Mouse (Mus musculus) embryonic facial prominence, embryonic 13.5 days (tissue): ENCODE data around the gene Bsg. TPM values are rescaled to one million over a fixed set of nuclear protein-coding genes. Genes with fewer than 3 reads are reported as not detected.

ENCODE experiments used
- ATAC-seq: fragments of 200-750 bp; cut with Nextera tagmentation; 2 replicates; pipeline ENCODE4 v1.8.0; 2017; ENCODE audit warnings: low read depth; ENCODE audit not compliant: insufficient number of reproducible peaks, insufficient read depth, low FRiP score, low TSS enrichment
- H3K27ac ChIP-seq: fragments of 300-500 bp; sonication (generic); 2 replicates; pipeline ENCODE4 v1.5.1; 2015; ENCODE audit warnings: moderate library complexity, mild to moderate bottlenecking, inconsistent platforms
- H3K27me3 ChIP-seq: fragments of 300-500 bp; sonication (generic); 2 replicates; pipeline ENCODE4 v1.6.1; 2015; ENCODE audit warnings: mild to moderate bottlenecking, inconsistent platforms
- H3K36me3 ChIP-seq: fragments of 300-500 bp; sonication (generic); 2 replicates; pipeline ENCODE4 v1.6.1; 2015; ENCODE audit warnings: mild to moderate bottlenecking, inconsistent platforms
- H3K4me1 ChIP-seq: fragments of 300-500 bp; sonication (generic); 2 replicates; pipeline ENCODE4 v1.6.1; 2015; ENCODE audit warnings: inconsistent platforms
- H3K4me2 ChIP-seq: fragments of 300-500 bp; sonication (generic); 2 replicates; pipeline ENCODE4 v1.6.1; 2015; ENCODE audit warnings: moderate library complexity, mild to moderate bottlenecking, inconsistent platforms
- H3K4me3 ChIP-seq: fragments of 300-500 bp; sonication (generic); 2 replicates; pipeline ENCODE4 v1.5.1; 2015; ENCODE audit warnings: mild to moderate bottlenecking, inconsistent platforms
- H3K9ac ChIP-seq: fragments of 300-500 bp; sonication (generic); 2 replicates; pipeline ENCODE4 v1.6.1; 2015; ENCODE audit warnings: mild to moderate bottlenecking, inconsistent platforms
- H3K9me3 ChIP-seq: fragments of 300-500 bp; sonication (generic); 2 replicates; pipeline ENCODE4 v1.6.1; 2016; ENCODE audit warnings: inconsistent platforms
- WGBS: fragments of 180-500 bp; shearing (Covaris S2); methylation state at CpG from one replicate; pipeline ENCODE4 v1.1.7; 2015; ENCODE audit warnings: mixed read lengths; 5-methylcytosine and 5-hydroxymethylcytosine counted together
- polyA plus RNA-seq: library from polyadenylated mRNA; unstranded; fragments of >200 nt; fragmentation: Nextera tagmentation; extraction: Ambion mirVana; gene quantifications from 2 replicates; pipeline ENCODE4 v1.2.1, GENCODE M21; 2015

The Bsg gene
- polyA plus RNA-seq, 1 experiment from 2014 or later: 703 TPM

- no peak for ATAC-seq
- no peaks in the 10 kb centered on the region for H3K9me3 ChIP-seq
- no peaks in the 10 kb centered on the region for H3K27me3 ChIP-seq
- H3K4me2 ChIP-seq: 0 out of 2 replicates have a peak overlapping the region, but pooled peaks have one; percentile 9
- WGBS: 85% methylated on average over 1 of the region's 1 CpGs
- H3K27ac ChIP-seq: no peak overlapping the region
- H3K36me3 ChIP-seq: peaks cover 58% of the 10 kb centered on the region
- no peak overlapping the region for H3K4me3 ChIP-seq
- H3K4me1 ChIP-seq: peaks cover 29% of the 10 kb centered on the region
- peak overlapping the region; percentile 93; the same call in 1 of the 2 replicates for H3K9ac ChIP-seq
Observed at GRCm38 (mm10) chr10:79707162-79707561, 2.9 kb downstream of the Bsg start.

- H3K9ac ChIP-seq: no peak overlapping the region
- no peak for ATAC-seq
- H3K4me1 ChIP-seq: peaks cover 29% of the 10 kb centered on the region
- H3K27ac ChIP-seq: no peak overlapping the region
- no peaks in the 10 kb centered on the region for H3K27me3 ChIP-seq
- WGBS: 62% methylated on average over 4 of the region's 4 CpGs
- peaks cover 58% of the 10 kb centered on the region for H3K36me3 ChIP-seq
- no peaks in the 10 kb centered on the region for H3K9me3 ChIP-seq
- no peak overlapping the region for H3K4me3 ChIP-seq
- no peak overlapping the region for H3K4me2 ChIP-seq
Observed at GRCm38 (mm10) chr10:79707759-79708158, 3.5 kb downstream of the Bsg start.

GRCm38 (mm10) chr10:79708668-79709067 is 4.4 kb downstream of the Bsg start:
- H3K4me3 ChIP-seq: no peak overlapping the region
- H3K4me1 ChIP-seq: peaks cover 29% of the 10 kb centered on the region
- 0 out of 2 replicates have a peak overlapping the region, but pooled peaks have one; percentile 16 for H3K9ac ChIP-seq
- H3K27ac ChIP-seq: no peak overlapping the region
- peaks cover 4% of the 10 kb centered on the region; the same call in 1 of the 2 replicates for H3K27me3 ChIP-seq
- H3K9me3 ChIP-seq: no peaks in the 10 kb centered on the region
- no peak overlapping the region for H3K4me2 ChIP-seq
- H3K36me3 ChIP-seq: peaks cover 58% of the 10 kb centered on the region
- 86% methylated on average over 21 of the region's 21 CpGs for whole genome bisulfite sequencing
- ATAC-seq: no peak

GRCm38 (mm10) chr10:79709307-79709706 is 5.0 kb downstream of the Bsg start:
- peaks cover 58% of the 10 kb centered on the region for H3K36me3 ChIP-seq
- H3K9ac ChIP-seq: 0 out of 2 replicates have a peak overlapping the region, but pooled peaks have one; percentile 16
- H3K4me3 ChIP-seq: no peak overlapping the region
- WGBS: 78% methylated on average over 7 of the region's 7 CpGs
- H3K4me1 ChIP-seq: peaks cover 29% of the 10 kb centered on the region
- H3K27ac ChIP-seq: no peak overlapping the region
- no peaks in the 10 kb centered on the region for H3K9me3 ChIP-seq
- no peak overlapping the region for H3K4me2 ChIP-seq
- peaks cover 10% of the 10 kb centered on the region for H3K27me3 ChIP-seq
- no peak for ATAC-seq

GRCm38 (mm10) chr10:79712029-79712428 is 7.7 kb downstream of the Bsg start:
- WGBS: 77% methylated on average over 1 of the region's 1 CpGs
- ATAC-seq: peak; percentile 12; the same call in 1 of the 2 replicates
- Histone ChIP-seq H3K9ac (no peak overlapping the region), H3K36me3 (peaks cover 49% of the 10 kb centered on the region), H3K4me1 (peaks cover 16% of the 10 kb centered on the region), H3K4me2 (no peak overlapping the region), H3K27me3 (peaks cover 37% of the 10 kb centered on the region), H3K4me3 (no peak overlapping the region), H3K9me3 (no peaks in the 10 kb centered on the region), H3K27ac (no peak overlapping the region)

GRCm38 (mm10) chr10:79712499-79713126 is 8.3 kb downstream of the Bsg start:
- peaks cover 43% of the 10 kb centered on the region for H3K27me3 ChIP-seq
- no peak overlapping the region for H3K9ac ChIP-seq
- H3K4me1 ChIP-seq: peaks cover 16% of the 10 kb centered on the region
- no peaks in the 10 kb centered on the region for H3K9me3 ChIP-seq
- H3K27ac ChIP-seq: no peak overlapping the region
- ATAC-seq: no peak
- no peak overlapping the region for H3K4me3 ChIP-seq
- H3K4me2 ChIP-seq: no peak overlapping the region
- H3K36me3 ChIP-seq: peaks cover 43% of the 10 kb centered on the region
- WGBS: 16% methylated on average over 4 of the region's 6 CpGs

GRCm38 (mm10) chr10:79713163-79713562 is 8.9 kb downstream of the Bsg start:
- ATAC-seq: no peak
- Histone ChIP-seq H3K9me3 (no peaks in the 10 kb centered on the region), H3K36me3 (peaks cover 39% of the 10 kb centered on the region), H3K4me3 (no peak overlapping the region), H3K4me2 (no peak overlapping the region), H3K27ac (no peak overlapping the region), H3K27me3 (peaks cover 49% of the 10 kb centered on the region), H3K9ac (no peak overlapping the region), H3K4me1 (peaks cover 17% of the 10 kb centered on the region)
- WGBS: 15% methylated on average over 1 of the region's 1 CpGs

- peaks cover 22% of the 10 kb centered on the region for H3K36me3 ChIP-seq
- no peak for ATAC-seq
- no peak overlapping the region for H3K27ac ChIP-seq
- H3K4me3 ChIP-seq: no peak overlapping the region
- H3K27me3 ChIP-seq: peaks cover 61% of the 10 kb centered on the region
- no peak overlapping the region for H3K9ac ChIP-seq
- H3K4me2 ChIP-seq: no peak overlapping the region
- H3K4me1 ChIP-seq: peaks cover 17% of the 10 kb centered on the region
- WGBS: 62% methylated on average over 4 of the region's 4 CpGs
- H3K9me3 ChIP-seq: no peaks in the 10 kb centered on the region
Observed at GRCm38 (mm10) chr10:79714996-79715395, 10.7 kb downstream of the Bsg start.

- Histone ChIP-seq H3K9me3 (no peaks in the 10 kb centered on the region), H3K4me3 (peak within 1 kb of the TSS; percentile 61), H3K4me1 (peaks cover 17% of the 10 kb centered on the region), H3K9ac (peak within 1 kb of the TSS; percentile 61), H3K27ac (no peak within 1 kb of the TSS), H3K36me3 (peaks cover 8% of the 10 kb centered on the region), H3K4me2 (peak within 1 kb of the TSS; percentile 97), H3K27me3 (peaks cover 66% of the 10 kb centered on the region)
- 1% methylated on average over 51 of the region's 91 CpGs for WGBS
- ATAC-seq: no peak
Observed at GRCm38 (mm10) chr10:79716254-79716987, 12.1 kb downstream of the Bsg start, which contains the start of gene Hcn2. TSS of gene Hcn2 (plus strand) at chr10:79716634.

- Histone ChIP-seq H3K4me1 (peaks cover 17% of the 10 kb centered on the region), H3K9ac (peak overlapping the region; percentile 61), H3K9me3 (no peaks in the 10 kb centered on the region), H3K4me3 (peak overlapping the region; percentile 61), H3K4me2 (peak overlapping the region; percentile 97), H3K36me3 (peaks cover 2% of the 10 kb centered on the region), H3K27me3 (peaks cover 66% of the 10 kb centered on the region), H3K27ac (no peak overlapping the region)
- ATAC-seq: peak; percentile 22; the same call in 1 of the 2 replicates
- under 1% methylated on average over 44 of the region's 44 CpGs for WGBS
Observed at GRCm38 (mm10) chr10:79716988-79717355, 12.7 kb downstream of the Bsg start.

GRCm38 (mm10) chr10:79717640-79718357 is 13.5 kb downstream of the Bsg start:
- H3K27ac ChIP-seq: no peak overlapping the region
- peaks cover 17% of the 10 kb centered on the region for H3K4me1 ChIP-seq
- H3K9ac ChIP-seq: no peak overlapping the region
- no peaks in the 10 kb centered on the region for H3K9me3 ChIP-seq
- peak overlapping the region; percentile 61 for H3K4me3 ChIP-seq
- no peaks in the 10 kb centered on the region for H3K36me3 ChIP-seq
- H3K27me3 ChIP-seq: peaks cover 66% of the 10 kb centered on the region
- 4% methylated on average over 43 of the region's 43 CpGs for WGBS
- ATAC-seq: no peak
- peak overlapping the region; percentile 97 for H3K4me2 ChIP-seq
